Mouse (Mus musculus) midbrain, embryonic 11.5 days (tissue): Measurements from ENCODE around the gene Mgat5b. TPM values are rescaled to one million over a fixed set of nuclear protein-coding genes. Genes with fewer than 3 reads are reported as not detected.

Experiments
- ATAC-seq: fragments of 200-750 bp; cut with Nextera tagmentation; 2 replicates; pipeline ENCODE4 v1.8.0; 2017; ENCODE audit warnings: moderate TSS enrichment, moderate library complexity; ENCODE audit not compliant: low FRiP score
- DNase-seq: peaks from one replicate; pipeline ENCODE4 v3.0.0; 2015; ENCODE audit warnings: low spot score; ENCODE audit errors: missing footprints
- H3K27ac ChIP-seq: fragments of 300-500 bp; sonication (generic); 2 replicates; pipeline ENCODE4 v1.5.1; 2014; ENCODE audit warnings: low read depth, low read length
- H3K27me3 ChIP-seq: fragments of 300-500 bp; sonication (generic); 2 replicates; pipeline ENCODE4 v1.6.1; 2014; ENCODE audit warnings: mild to moderate bottlenecking, low read length, moderate library complexity, mixed read lengths; ENCODE audit not compliant: control insufficient read depth, insufficient read depth
- H3K36me3 ChIP-seq: fragments of 300-500 bp; sonication (generic); 2 replicates; pipeline ENCODE4 v1.6.1; 2014; ENCODE audit warnings: mild to moderate bottlenecking, low read length, moderate library complexity, mixed read lengths; ENCODE audit not compliant: control insufficient read depth, insufficient read depth
- H3K4me1 ChIP-seq: fragments of 300-500 bp; sonication (generic); 2 replicates; pipeline ENCODE4 v1.6.1; 2014; ENCODE audit warnings: low read length; ENCODE audit not compliant: control insufficient read depth, insufficient read depth
- H3K4me2 ChIP-seq: fragments of 300-500 bp; sonication (generic); 2 replicates; pipeline ENCODE4 v1.6.1; 2014; ENCODE audit warnings: mild to moderate bottlenecking, moderate library complexity
- H3K4me3 ChIP-seq: fragments of 300-500 bp; sonication (generic); 2 replicates; pipeline ENCODE4 v1.5.1; 2014; ENCODE audit warnings: low read depth, low read length
- H3K9ac ChIP-seq: fragments of 300-500 bp; sonication (generic); 2 replicates; pipeline ENCODE4 v1.6.1; 2014; ENCODE audit warnings: low read length
- H3K9me3 ChIP-seq: fragments of 300-500 bp; sonication (generic); 2 replicates; pipeline ENCODE4 v1.6.1; 2016; ENCODE audit warnings: low read length; ENCODE audit not compliant: control insufficient read depth
- WGBS: fragments of 180-500 bp; shearing (Covaris S2); extraction: QIAGEN DNeasy Blood & Tissue Kit; methylation state at CpG from one replicate; pipeline ENCODE4 v1.1.7; 2014; 5-methylcytosine and 5-hydroxymethylcytosine counted together
- polyA plus RNA-seq: library from polyadenylated mRNA; unstranded; fragments of >200 nt; fragmentation: Nextera tagmentation; extraction: Ambion mirVana; gene quantifications from 2 replicates; pipeline ENCODE4 v1.2.1, GENCODE M21; 2014

Mgat5b gene
- polyA plus RNA-seq, 1 experiment from 2014 or later = 6.5 TPM

- Histone ChIP-seq H3K27ac (no peak overlapping the region), H3K4me1 (peaks cover 11% of the 10 kb centered on the region), H3K9ac (no peak overlapping the region), H3K36me3 (peaks cover 6% of the 10 kb centered on the region), H3K4me3 (no peak overlapping the region), H3K27me3 (no peaks in the 10 kb centered on the region), H3K4me2 (no peak overlapping the region), H3K9me3 (no peaks in the 10 kb centered on the region)
- ATAC-seq = no peak
- DNase-seq = no peak
- 64% methylated on average over 9 of the region's 9 CpGs for WGBS
These were observed 16.7 kb downstream of the Mgat5b start for GRCm38 (mm10) chr11:116935354-116935753.

- DNase-seq (no peak), ATAC-seq (no peak)
- WGBS = 83% methylated on average over 9 of the region's 9 CpGs
- Histone ChIP-seq H3K4me2 (no peak overlapping the region), H3K4me3 (no peak overlapping the region), H3K27me3 (no peaks in the 10 kb centered on the region), H3K9me3 (no peaks in the 10 kb centered on the region), H3K4me1 (peaks cover 14% of the 10 kb centered on the region), H3K9ac (no peak overlapping the region), H3K27ac (no peak overlapping the region), H3K36me3 (peaks cover 6% of the 10 kb centered on the region)
These were observed 17.3 kb downstream of the Mgat5b start for GRCm38 (mm10) chr11:116935917-116936316.

GRCm38 (mm10) chr11:116937141-116937540 is 18.5 kb downstream of the Mgat5b start:
- Histone ChIP-seq H3K9me3 (no peaks in the 10 kb centered on the region), H3K4me2 (no peak overlapping the region), H3K36me3 (peaks cover 6% of the 10 kb centered on the region), H3K27ac (no peak overlapping the region), H3K27me3 (no peaks in the 10 kb centered on the region), H3K4me1 (peaks cover 14% of the 10 kb centered on the region), H3K9ac (no peak overlapping the region), H3K4me3 (no peak overlapping the region)
- no peak for DNase-seq
- WGBS = 42% methylated on average over 10 of the region's 10 CpGs
- no peak for ATAC-seq

GRCm38 (mm10) chr11:116940088-116940855 is 21.6 kb downstream of the Mgat5b start:
- ATAC-seq = no peak
- peak overlapping the region; percentile 37 for H3K4me2 ChIP-seq
- no peak overlapping the region for H3K27ac ChIP-seq
- no peak for DNase-seq
- H3K9ac ChIP-seq = peak overlapping the region; percentile 38; the same call in 1 of the 2 replicates
- H3K4me3 ChIP-seq = 0 out of 2 replicates have a peak overlapping the region, but pooled peaks have one; percentile 7
- peaks cover 4% of the 10 kb centered on the region for H3K36me3 ChIP-seq
- H3K27me3 ChIP-seq = no peaks in the 10 kb centered on the region
- no peaks in the 10 kb centered on the region for H3K9me3 ChIP-seq
- WGBS = 4% methylated on average over 19 of the region's 20 CpGs
- peaks cover 14% of the 10 kb centered on the region for H3K4me1 ChIP-seq

DNA sequence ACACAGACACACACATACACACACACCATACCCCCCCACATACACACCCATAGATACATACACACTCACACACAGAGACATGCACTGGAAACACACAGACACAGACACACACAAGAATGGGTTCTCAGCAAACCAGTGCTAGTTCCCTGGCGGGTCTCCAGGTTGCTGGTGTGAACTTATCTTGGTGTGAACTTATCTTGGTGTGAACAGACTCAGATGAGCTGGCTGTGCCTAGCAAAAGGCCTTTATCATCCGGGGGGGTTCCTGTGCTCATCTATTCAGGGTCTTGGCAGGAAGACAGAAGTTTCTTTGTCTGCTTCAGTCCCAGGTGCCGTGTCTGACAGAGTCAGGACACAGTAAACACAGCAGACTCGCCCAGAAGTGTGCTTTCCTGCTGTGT is 25.7 kb downstream of the Mgat5b start:
- no peak overlapping the region for H3K4me2 ChIP-seq
- H3K4me1 ChIP-seq = peaks cover 8% of the 10 kb centered on the region
- DNase-seq (no peak), ATAC-seq (no peak)
- WGBS = 73% methylated on average over 4 of the region's 4 CpGs
- H3K27me3 ChIP-seq = no peaks in the 10 kb centered on the region
- H3K9me3 ChIP-seq = no peaks in the 10 kb centered on the region
- no peak overlapping the region for H3K27ac ChIP-seq
- no peak overlapping the region for H3K4me3 ChIP-seq
- H3K9ac ChIP-seq = no peak overlapping the region
- 0 out of 2 replicates have a peak, but pooled peaks cover 2% of the 10 kb centered on the region for H3K36me3 ChIP-seq

DNA sequence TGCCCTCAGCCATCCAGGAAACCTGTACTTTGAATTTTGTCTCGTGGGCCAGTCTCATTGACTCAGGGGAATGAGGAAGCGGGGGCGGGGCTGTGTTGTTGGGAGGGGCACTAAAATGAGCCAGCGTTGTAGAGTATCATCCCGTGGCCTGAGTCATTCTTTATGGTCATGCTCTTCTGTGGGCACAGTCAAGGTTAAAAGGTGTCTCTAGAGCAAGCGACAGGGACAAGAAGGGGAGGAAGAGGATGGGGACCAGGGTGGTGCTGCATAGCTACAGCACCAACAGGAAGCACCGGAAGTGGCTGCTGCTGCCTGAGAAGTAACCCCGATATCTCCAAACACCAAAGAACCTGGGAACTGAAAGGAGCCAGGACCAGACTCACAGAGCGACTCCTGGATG is 31.2 kb downstream of the Mgat5b start:
- Histone ChIP-seq H3K27ac (no peak overlapping the region), H3K4me3 (no peak overlapping the region), H3K27me3 (no peaks in the 10 kb centered on the region), H3K9ac (no peak overlapping the region), H3K36me3 (peaks cover 5% of the 10 kb centered on the region; the same call in 1 of the 2 replicates), H3K4me1 (no peaks in the 10 kb centered on the region), H3K4me2 (no peak overlapping the region), H3K9me3 (no peaks in the 10 kb centered on the region)
- ATAC-seq = no peak
- no peak for DNase-seq
- 83% methylated on average over 9 of the region's 9 CpGs for WGBS

- DNase-seq = no peak
- Histone ChIP-seq H3K27ac (no peak overlapping the region), H3K4me1 (no peaks in the 10 kb centered on the region), H3K9ac (no peak overlapping the region), H3K36me3 (peaks cover 11% of the 10 kb centered on the region), H3K9me3 (no peaks in the 10 kb centered on the region), H3K4me2 (no peak overlapping the region), H3K27me3 (no peaks in the 10 kb centered on the region), H3K4me3 (no peak overlapping the region)
- 17% methylated on average over 1 of the region's 1 CpGs for WGBS
- ATAC-seq = no peak
These were observed 32.8 kb downstream of the Mgat5b start for GRCm38 (mm10) chr11:116951429-116951828.

GRCm38 (mm10) chr11:116954231-116955118 is 35.8 kb downstream of the Mgat5b start:
- no peak for DNase-seq
- Histone ChIP-seq H3K36me3 (peaks cover 11% of the 10 kb centered on the region), H3K27me3 (no peaks in the 10 kb centered on the region), H3K27ac (no peak overlapping the region), H3K9ac (no peak overlapping the region), H3K4me2 (no peak overlapping the region), H3K4me3 (no peak overlapping the region), H3K4me1 (no peaks in the 10 kb centered on the region), H3K9me3 (no peaks in the 10 kb centered on the region)
- ATAC-seq = no peak
- 85% methylated on average over 23 of the region's 23 CpGs for WGBS

DNA sequence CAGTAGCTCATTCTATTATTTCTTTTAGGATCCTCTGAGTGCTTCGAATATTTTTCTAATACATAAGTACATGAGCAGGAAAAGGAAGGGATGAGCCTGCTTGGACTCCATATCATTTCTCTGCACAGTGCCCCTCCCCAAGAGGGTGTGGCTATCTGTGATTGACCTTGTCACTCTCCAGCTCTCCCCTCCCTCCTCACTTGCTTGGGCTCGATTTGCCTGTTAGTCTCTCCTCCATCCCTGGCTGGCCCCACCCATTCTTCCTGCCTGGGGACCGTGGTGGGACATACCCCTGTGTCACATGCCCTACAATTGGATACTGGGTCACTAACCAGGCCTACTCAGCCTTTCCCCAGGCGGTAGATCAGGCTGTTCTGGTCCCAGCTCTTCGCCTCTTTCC is 39.9 kb downstream of the Mgat5b start:
- H3K4me3 ChIP-seq = no peak overlapping the region
- no peak for ATAC-seq
- peaks cover 6% of the 10 kb centered on the region for H3K36me3 ChIP-seq
- H3K9me3 ChIP-seq = no peaks in the 10 kb centered on the region
- no peak overlapping the region for H3K9ac ChIP-seq
- H3K27me3 ChIP-seq = no peaks in the 10 kb centered on the region
- H3K4me1 ChIP-seq = no peaks in the 10 kb centered on the region
- H3K27ac ChIP-seq = no peak overlapping the region
- 50% methylated on average over 5 of the region's 5 CpGs for WGBS
- DNase-seq = no peak
- no peak overlapping the region for H3K4me2 ChIP-seq
